Mouse (Mus musculus) layer of hippocampus, adult 9-10 months (tissue): ENCODE data around the gene Rasal1.

Source experiments
- DNase-seq: peaks from one replicate; pipeline ENCODE4 v3.0.0; 2022; ENCODE audit warnings: low spot score

Gene Rasal1

GRCm38 (mm10) chr5:120622198-120622851, 26.3 kb upstream of the Rasal1 start:
- DNase-seq = no peak

GRCm38 (mm10) chr5:120624427-120624826, 24.2 kb upstream of the Rasal1 start:
- no peak for DNase-seq

DNA sequence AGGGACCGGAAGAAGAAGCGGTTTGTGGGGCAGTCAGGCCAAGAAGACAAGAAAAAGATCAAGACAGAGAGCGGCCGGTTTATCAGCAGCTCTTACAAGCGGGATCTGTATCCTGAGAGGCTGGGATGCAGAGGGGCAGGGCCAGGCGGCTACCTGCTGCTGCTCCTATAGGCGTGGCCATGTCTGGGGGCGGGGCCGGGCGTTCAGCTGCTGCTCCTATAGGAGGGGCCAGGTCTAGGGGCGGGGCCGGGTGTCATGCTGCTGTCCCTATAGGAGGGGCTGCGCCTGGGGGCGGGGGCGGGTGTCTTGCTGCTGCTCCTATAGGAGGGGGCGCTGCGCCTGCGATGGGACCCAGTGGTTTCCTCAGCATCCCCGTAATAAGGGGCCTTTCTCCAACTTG, 22.2 kb upstream of the Rasal1 start:
- no peak for DNase-seq

DNA sequence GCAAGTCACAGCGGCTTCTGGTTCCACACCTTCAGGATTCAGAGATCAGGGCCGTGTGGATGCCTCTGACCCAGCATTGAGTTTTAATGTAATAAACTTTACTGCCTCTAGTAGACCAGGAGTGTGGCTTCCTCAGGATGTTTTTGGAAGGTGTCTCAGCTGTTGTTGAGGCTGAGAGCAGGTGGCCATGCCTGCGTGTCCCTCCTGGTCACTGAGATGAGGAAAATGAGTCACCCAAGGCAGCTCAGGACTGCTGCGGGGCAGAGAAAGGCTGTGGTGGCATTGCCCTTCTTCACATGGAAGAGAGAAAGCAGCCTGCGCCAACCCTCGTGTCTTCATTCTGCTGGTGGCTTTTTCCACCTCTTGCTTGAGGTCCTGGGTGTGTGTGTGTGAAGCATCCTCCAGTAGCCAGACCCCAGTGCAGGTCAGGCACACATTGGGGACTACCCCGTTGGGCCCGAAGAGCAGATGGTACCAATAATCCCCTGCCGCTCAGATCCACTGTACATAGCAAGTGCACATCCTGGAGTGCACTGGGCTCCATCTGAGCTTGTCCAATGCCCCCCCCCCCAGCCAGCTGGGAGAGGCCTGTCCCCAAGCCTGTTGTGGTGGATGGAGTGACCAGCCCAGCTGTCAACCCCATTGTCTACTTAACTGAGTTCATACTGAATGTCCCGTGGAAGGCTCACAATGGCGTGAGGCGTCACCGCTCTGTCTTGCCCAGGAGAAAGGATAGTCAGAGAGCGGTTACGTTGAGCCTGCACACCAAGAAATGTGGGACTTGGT, 20.9 kb upstream of the Rasal1 start:
- DNase-seq = no peak

GRCm38 (mm10) chr5:120628624-120629023, 20.0 kb upstream of the Rasal1 start:
- no peak for DNase-seq

DNA sequence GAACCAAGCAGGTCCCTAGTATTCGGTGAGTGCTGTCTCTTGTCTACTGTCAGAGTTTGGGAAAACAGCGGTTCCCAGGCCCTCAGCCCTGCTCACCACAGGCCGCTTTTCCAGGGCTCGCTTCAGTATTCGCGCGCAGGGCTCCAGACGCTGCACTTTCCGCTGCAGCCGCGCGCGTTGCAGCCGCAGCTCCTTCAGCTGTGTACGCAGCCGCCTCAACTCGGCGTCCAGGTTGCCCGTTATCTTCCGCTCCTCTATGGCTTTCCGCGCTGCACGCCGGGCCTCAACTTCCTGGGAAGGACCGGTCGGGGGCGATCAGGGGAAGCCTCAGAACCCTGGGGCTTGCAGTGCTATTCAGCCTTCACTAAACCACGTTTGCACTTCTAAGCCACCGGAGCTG, 17.5 kb upstream of the Rasal1 start:
- no peak for DNase-seq

GRCm38 (mm10) chr5:120631892-120632291, 16.7 kb upstream of the Rasal1 start:
- DNase-seq = no peak

- DNase-seq = no peak
These were observed 14.5 kb upstream of the Rasal1 start, which contains the start of gene Cfap73 for GRCm38 (mm10) chr5:120634131-120634530. Gene Cfap73, minus strand, starts transcription at chr5:120634235.

DNA sequence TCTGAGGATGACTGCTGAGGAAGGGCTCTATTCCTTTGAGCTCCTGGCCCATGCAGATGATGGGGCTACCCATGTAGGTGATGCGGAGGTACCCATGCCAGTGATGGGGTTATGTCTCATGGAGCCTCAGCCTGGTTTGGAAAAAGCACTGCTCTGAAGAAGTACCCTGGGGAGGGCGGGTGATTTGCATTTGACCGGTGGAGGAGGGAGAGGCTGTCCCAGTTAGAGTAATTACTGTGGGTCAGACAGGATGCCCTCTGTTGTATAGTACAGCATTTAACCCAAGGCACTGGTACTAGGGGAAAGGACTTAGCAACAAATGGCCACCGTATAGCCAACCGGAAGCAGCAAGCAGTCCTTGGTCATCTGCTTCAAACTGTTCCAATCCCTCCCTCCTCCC, 13.8 kb upstream of the Rasal1 start:
- no peak for DNase-seq

GRCm38 (mm10) chr5:120635633-120636032, 13.0 kb upstream of the Rasal1 start:
- no peak for DNase-seq

DNA sequence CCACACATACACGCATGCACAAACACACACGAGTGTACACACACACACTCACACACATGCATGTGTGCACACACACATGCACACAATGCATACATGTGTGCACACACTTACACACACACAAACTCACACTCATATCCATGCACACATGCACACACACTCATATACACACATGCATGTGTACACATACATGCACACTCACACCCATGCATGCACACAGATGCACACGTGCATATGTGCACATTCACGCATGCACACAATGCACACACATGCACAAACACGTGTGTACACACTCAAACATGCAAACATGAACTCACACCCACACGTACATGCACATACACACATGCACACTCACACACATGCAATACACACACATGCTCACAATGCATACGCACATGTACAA, 8.5 kb upstream of the Rasal1 start:
- no peak for DNase-seq

DNA sequence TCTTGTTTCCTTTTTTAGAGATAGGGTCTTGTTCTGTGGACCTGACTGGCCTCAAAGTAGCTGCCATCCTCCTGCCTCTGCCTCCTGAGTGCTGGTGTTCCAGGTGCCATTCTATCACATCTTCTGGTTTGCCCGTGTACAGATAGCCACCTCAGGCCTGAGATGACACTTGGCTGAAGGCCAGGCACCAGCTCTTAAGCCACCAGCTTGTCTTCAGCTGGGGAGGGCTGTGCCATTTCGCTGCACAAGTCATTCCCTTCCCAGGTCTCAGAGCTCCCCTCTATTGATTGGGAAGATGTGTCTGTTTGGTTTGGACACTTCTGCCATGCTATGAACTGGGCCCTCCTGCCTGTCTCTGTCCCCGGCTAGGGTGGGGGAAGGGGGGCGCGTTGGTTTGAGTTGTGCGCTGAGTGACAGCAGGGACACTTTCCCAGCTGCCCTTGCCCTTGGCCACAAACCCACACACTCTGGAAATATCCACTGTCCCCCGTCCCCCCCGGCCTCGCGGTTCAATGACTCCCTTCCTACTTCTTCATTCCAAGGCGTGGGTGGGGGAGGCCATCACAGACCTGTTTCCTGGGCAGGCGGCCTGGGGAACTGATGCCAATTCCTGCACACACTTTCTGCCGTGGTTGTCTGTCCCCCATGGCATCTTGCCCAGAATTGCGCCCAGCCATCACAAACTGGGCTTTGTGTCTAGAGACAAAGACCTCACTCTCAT, 5.1 kb upstream of the Rasal1 start:
- no peak for DNase-seq

DNA sequence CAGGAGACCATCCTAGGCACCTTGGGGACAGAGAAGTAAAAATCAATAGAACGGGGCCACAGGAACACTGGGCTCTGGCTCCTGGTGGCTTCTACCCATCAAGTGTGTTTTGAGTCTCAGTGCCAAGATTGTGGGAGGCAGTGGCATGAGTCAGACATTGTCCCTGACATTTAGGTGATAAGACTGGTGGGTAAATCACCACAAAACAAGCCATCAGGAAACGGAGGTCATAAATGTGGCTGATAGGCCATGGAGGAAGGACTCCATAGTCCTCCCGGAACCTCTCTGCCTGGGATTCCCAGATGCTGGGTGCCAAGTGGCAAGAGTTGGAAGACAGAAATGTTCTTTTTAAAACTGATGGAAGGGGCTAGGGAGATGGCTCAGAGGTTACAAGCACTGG, 4.4 kb upstream of the Rasal1 start:
- no peak for DNase-seq

GRCm38 (mm10) chr5:120645851-120646250, 2.8 kb upstream of the Rasal1 start:
- no peak for DNase-seq

DNA sequence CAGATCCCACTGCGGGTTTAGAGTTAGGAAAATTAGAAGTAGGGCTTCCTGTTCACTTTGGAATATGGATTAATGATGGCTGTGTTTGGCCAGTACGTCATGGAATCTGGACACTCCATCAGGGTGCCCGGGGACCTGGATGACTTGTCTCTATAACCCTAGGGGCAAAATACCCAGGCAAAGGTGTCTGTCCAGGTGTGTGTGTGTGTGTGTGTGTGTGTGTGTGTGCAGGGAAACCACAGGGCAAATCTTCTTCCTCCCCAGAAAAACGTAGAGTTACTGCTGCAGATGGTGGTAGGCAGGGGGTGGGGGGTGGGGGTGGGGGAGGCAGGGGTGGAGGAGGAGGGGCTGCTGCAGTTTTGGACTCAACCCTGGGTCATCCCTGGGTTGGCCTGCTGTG, 1.3 kb upstream of the Rasal1 start:
- DNase-seq = no peak

GRCm38 (mm10) chr5:120647814-120648491, 659 bp upstream of the Rasal1 start:
- no peak for DNase-seq

GRCm38 (mm10) chr5:120649374-120649933, 842 bp downstream of the Rasal1 start:
- no peak for DNase-seq

DNA sequence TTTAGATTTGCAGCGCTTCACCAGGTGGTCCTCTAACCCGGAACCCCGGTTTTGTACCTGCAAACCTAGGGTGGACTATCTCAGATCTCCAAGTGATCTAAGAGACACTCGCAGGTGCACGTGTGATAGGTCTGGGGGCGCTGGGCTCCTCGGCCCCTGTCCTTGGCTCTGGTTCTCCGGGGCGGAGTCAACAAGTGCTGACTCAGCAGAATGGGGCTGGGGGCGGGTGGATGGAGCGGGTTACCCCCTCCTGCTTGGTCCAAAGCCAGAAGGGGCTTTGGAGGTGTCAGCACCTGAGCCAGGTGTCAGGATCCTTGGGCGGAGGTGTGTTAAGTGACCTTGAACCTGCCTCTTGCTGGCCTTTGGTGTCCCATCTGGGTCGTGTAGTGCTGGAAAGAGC, 1.3 kb downstream of the Rasal1 start:
- no peak for DNase-seq

DNA sequence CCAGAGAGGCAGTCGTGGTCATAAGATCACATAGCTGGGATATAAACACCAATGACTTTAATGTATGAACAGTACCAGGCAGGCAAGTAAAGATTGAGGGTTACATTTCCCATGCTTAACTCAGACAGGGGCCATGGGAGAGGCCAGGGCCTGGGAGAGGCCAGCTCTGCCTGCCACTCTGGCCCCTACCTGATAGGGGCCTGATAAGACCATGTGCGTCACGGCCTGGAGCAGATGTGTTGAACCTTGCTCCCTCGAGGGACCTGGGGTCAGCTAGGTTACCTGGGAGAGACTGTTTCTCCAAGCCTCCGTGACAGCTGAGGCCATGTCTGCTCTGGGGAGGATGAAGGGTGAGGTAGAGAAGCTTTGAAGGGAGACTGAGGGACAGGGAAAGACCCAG, 2.6 kb downstream of the Rasal1 start:
- no peak for DNase-seq

DNA sequence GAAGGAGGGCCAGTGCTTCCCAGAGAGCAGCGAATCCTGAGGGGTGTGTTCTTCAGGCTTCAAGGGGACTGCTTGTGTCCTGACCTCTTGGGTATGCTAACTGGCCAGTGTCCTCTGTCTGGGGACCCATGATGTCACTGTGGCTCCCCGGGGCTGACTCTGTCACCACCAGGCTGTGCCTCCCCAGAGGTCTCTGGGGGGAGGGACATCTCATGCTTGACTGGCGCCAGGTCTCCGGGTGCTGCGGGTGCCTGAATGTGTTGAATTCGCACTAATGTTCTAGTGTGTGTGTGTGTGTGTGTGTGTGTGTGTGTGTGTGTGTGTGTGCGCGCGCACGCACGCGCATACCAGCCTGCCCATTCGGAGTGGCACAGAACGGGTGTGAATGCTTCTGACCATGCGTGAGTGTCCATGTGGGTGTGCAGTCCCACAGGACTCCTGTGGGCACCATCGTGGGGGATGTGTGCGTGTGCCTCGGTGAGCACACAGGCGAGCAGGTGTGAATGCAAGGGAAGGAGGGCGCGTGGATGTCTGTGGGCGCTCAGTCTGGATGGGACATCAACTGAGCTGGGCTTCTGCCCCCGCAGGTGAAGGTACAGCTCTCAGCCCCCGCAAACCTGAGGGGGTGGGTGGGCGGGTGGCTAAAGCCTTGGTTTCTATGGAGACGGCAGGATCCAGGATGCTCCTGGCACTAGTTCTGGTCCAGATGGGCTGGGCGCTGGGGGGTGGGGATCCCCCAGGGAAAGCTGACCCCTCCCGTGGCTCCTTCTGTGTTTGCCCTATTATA, 4.5 kb downstream of the Rasal1 start:
- no peak for DNase-seq

DNA sequence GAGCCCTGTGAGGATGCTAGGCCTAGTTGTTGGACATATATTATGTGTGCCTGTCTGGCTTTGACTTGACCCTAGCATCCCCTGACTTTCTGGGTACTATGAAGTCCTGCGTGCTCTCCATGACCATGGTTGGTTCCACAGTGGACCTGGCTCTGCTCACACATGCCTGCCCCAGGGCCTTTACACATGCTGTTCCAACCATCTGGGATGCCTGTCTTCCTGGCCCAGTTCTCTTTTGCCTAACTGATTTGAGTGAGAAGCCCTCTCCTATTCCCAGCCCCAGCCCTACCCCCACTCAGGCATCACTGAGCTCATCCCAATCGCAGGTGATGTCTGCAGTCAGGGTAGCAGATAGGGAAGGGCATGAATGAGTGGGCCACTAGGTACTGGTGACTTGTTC, 5.3 kb downstream of the Rasal1 start:
- no peak for DNase-seq
